Mouse (Mus musculus): Measurements from ENCODE around the gene Gm49027. TPM values are rescaled to one million over a fixed set of nuclear protein-coding genes. Genes with fewer than 3 reads are reported as not detected.

The Gm49027 gene
- polyA plus RNA-seq (2015; fragmentation: Nextera tagmentation; extraction: Ambion mirVana), result 10.6 and 11.2 TPM in 2 replicates

- Histone ChIP-seq H3K9ac (no peak within 1 kb of the TSS), H3K27ac (no peak within 1 kb of the TSS), H3K36me3 (0 out of 2 replicates have a peak, but pooled peaks cover 6% of the 10 kb centered on the region), H3K4me2 (replicated peaks) (peak within 1 kb of the TSS; percentile 85), H3K4me1 (replicated peaks) (peaks cover 19% of the 10 kb centered on the region), H3K27me3 (replicated peaks) (no peaks in the 10 kb centered on the region), H3K4me3 (replicated peaks) (peak within 1 kb of the TSS; percentile 92), H3K9me3 (no peaks in the 10 kb centered on the region)
- ATAC-seq, result no peak
- WGBS, result 83% methylated on average over 7 of the region's 7 CpGs
These were observed at the start of gene Gm49027 for GRCm38 (mm10) chr5:123525281-123525680. Gene Gm49027 (minus strand): TSS chr5:123525488.

GRCm38 (mm10) chr5:123573362-123573761, 48.1 kb upstream of the Gm49027 start:
- Histone ChIP-seq H3K27me3 (replicated peaks) (no peaks in the 10 kb centered on the region), H3K9me3 (no peaks in the 10 kb centered on the region), H3K9ac (no peak overlapping the region), H3K4me1 (replicated peaks) (0 out of 2 replicates have a peak, but pooled peaks cover 6% of the 10 kb centered on the region), H3K36me3 (peaks cover 3% of the 10 kb centered on the region; the same call in 1 of the 2 replicates), H3K4me2 (replicated peaks) (peak overlapping the region; percentile 86), H3K27ac (no peak overlapping the region), H3K4me3 (replicated peaks) (peak overlapping the region; percentile 97)
- 54% methylated on average over 8 of the region's 8 CpGs for WGBS
- ATAC-seq, result peak; percentile 56

GRCm38 (mm10) chr5:123572357-123573186, 47.3 kb upstream of the Gm49027 start, which contains the start of gene Vps33a:
Gene Vps33a (minus strand): TSS chr5:123573038.
- peaks cover 3% of the 10 kb centered on the region; the same call in 1 of the 2 replicates for H3K36me3 ChIP-seq
- peak within 1 kb of the TSS; percentile 73 for H3K9ac ChIP-seq
- peak within 1 kb of the TSS; percentile 64; the same call in 1 of the 2 replicates for H3K27ac ChIP-seq
- under 1% methylated on average over 53 of the region's 54 CpGs for WGBS
- H3K4me1 ChIP-seq (replicated peaks), result 0 out of 2 replicates have a peak, but pooled peaks cover 6% of the 10 kb centered on the region
- H3K4me3 ChIP-seq (replicated peaks), result peak within 1 kb of the TSS; percentile 97
- peak; percentile 95 for ATAC-seq
- H3K27me3 ChIP-seq (replicated peaks), result no peaks in the 10 kb centered on the region
- H3K9me3 ChIP-seq, result no peaks in the 10 kb centered on the region
- H3K4me2 ChIP-seq (replicated peaks), result peak within 1 kb of the TSS; percentile 86

GRCm38 (mm10) chr5:123561128-123561527, 35.8 kb upstream of the Gm49027 start:
- ATAC-seq, result no peak
- 93% methylated on average over 11 of the region's 11 CpGs for WGBS

GRCm38 (mm10) chr5:123559588-123559987, 34.3 kb upstream of the Gm49027 start:
- Histone ChIP-seq H3K27ac (no peak overlapping the region), H3K36me3 (peaks cover 34% of the 10 kb centered on the region), H3K4me2 (replicated peaks) (no peak overlapping the region), H3K9ac (no peak overlapping the region), H3K27me3 (replicated peaks) (no peaks in the 10 kb centered on the region), H3K9me3 (no peaks in the 10 kb centered on the region), H3K4me3 (replicated peaks) (no peak overlapping the region), H3K4me1 (replicated peaks) (no peaks in the 10 kb centered on the region)
- ATAC-seq, result no peak
- WGBS, result 91% methylated on average over 8 of the region's 8 CpGs

More at GRCm38 (mm10) chr5:123561128-123561527, 35.8 kb upstream of the Gm49027 start:
- peaks cover 41% of the 10 kb centered on the region for H3K36me3 ChIP-seq
- no peak overlapping the region for H3K27ac ChIP-seq
- H3K4me3 ChIP-seq (replicated peaks), result no peak overlapping the region
- H3K27me3 ChIP-seq (replicated peaks), result no peaks in the 10 kb centered on the region
- no peak overlapping the region for H3K4me2 ChIP-seq (replicated peaks)
- no peak overlapping the region for H3K9ac ChIP-seq
- H3K4me1 ChIP-seq (replicated peaks), result no peaks in the 10 kb centered on the region
- H3K9me3 ChIP-seq, result no peaks in the 10 kb centered on the region

- no peak overlapping the region for H3K27ac ChIP-seq
- H3K9me3 ChIP-seq, result no peaks in the 10 kb centered on the region
- H3K4me3 ChIP-seq (replicated peaks), result no peak overlapping the region
- H3K4me1 ChIP-seq (replicated peaks), result no peaks in the 10 kb centered on the region
- ATAC-seq, result no peak
- H3K36me3 ChIP-seq, result peaks cover 14% of the 10 kb centered on the region
- 74% methylated on average over 2 of the region's 2 CpGs for WGBS
- H3K9ac ChIP-seq, result no peak overlapping the region
- H3K27me3 ChIP-seq (replicated peaks), result no peaks in the 10 kb centered on the region
- H3K4me2 ChIP-seq (replicated peaks), result no peak overlapping the region
These were observed 31.2 kb upstream of the Gm49027 start for GRCm38 (mm10) chr5:123556451-123556850.

GRCm38 (mm10) chr5:123555693-123556092, 30.4 kb upstream of the Gm49027 start:
- Histone ChIP-seq H3K4me2 (replicated peaks) (no peak overlapping the region), H3K36me3 (peaks cover 14% of the 10 kb centered on the region), H3K27ac (no peak overlapping the region), H3K9ac (no peak overlapping the region), H3K4me1 (replicated peaks) (no peaks in the 10 kb centered on the region), H3K4me3 (replicated peaks) (no peak overlapping the region), H3K27me3 (replicated peaks) (no peaks in the 10 kb centered on the region), H3K9me3 (no peaks in the 10 kb centered on the region)
- no peak for ATAC-seq
- WGBS, result 91% methylated on average over 7 of the region's 7 CpGs

GRCm38 (mm10) chr5:123533801-123534200, 8.5 kb upstream of the Gm49027 start:
- Histone ChIP-seq H3K4me1 (replicated peaks) (no peaks in the 10 kb centered on the region), H3K9me3 (no peaks in the 10 kb centered on the region), H3K9ac (no peak overlapping the region), H3K27me3 (replicated peaks) (no peaks in the 10 kb centered on the region), H3K4me3 (replicated peaks) (no peak overlapping the region), H3K36me3 (peaks cover 25% of the 10 kb centered on the region), H3K4me2 (replicated peaks) (no peak overlapping the region), H3K27ac (no peak overlapping the region)
- ATAC-seq, result no peak
- WGBS, result 94% methylated on average over 10 of the region's 10 CpGs

- Histone ChIP-seq H3K36me3 (peaks cover 22% of the 10 kb centered on the region), H3K4me1 (replicated peaks) (no peaks in the 10 kb centered on the region), H3K9me3 (no peaks in the 10 kb centered on the region), H3K9ac (no peak overlapping the region), H3K4me3 (replicated peaks) (no peak overlapping the region), H3K27me3 (replicated peaks) (no peaks in the 10 kb centered on the region), H3K27ac (no peak overlapping the region), H3K4me2 (replicated peaks) (no peak overlapping the region)
- WGBS, result 89% methylated on average over 8 of the region's 8 CpGs
- ATAC-seq, result no peak
These were observed 4.8 kb upstream of the Gm49027 start for GRCm38 (mm10) chr5:123530056-123530455.

- H3K27ac ChIP-seq, result no peak overlapping the region
- no peak overlapping the region for H3K4me2 ChIP-seq (replicated peaks)
- WGBS, result 79% methylated on average over 7 of the region's 7 CpGs
- no peak for ATAC-seq
- H3K4me3 ChIP-seq (replicated peaks), result no peak overlapping the region
- H3K27me3 ChIP-seq (replicated peaks), result no peaks in the 10 kb centered on the region
- H3K36me3 ChIP-seq, result peaks cover 18% of the 10 kb centered on the region
- H3K4me1 ChIP-seq (replicated peaks), result peaks cover 6% of the 10 kb centered on the region; the same call in 1 of the 2 replicates
- H3K9me3 ChIP-seq, result no peaks in the 10 kb centered on the region
- H3K9ac ChIP-seq, result no peak overlapping the region
These were observed 3.4 kb upstream of the Gm49027 start for GRCm38 (mm10) chr5:123528641-123529040.

- H3K27me3 ChIP-seq (replicated peaks), result no peaks in the 10 kb centered on the region
- no peak overlapping the region for H3K27ac ChIP-seq
- no peak overlapping the region for H3K9ac ChIP-seq
- H3K4me3 ChIP-seq (replicated peaks), result no peak overlapping the region
- ATAC-seq, result no peak
- 89% methylated on average over 9 of the region's 9 CpGs for WGBS
- no peak overlapping the region for H3K4me2 ChIP-seq (replicated peaks)
- H3K4me1 ChIP-seq (replicated peaks), result peaks cover 19% of the 10 kb centered on the region
- H3K9me3 ChIP-seq, result no peaks in the 10 kb centered on the region
- H3K36me3 ChIP-seq, result 0 out of 2 replicates have a peak, but pooled peaks cover 8% of the 10 kb centered on the region
These were observed 718 bp upstream of the Gm49027 start for GRCm38 (mm10) chr5:123525916-123526495.

GRCm38 (mm10) chr5:123524393-123524750, 916 bp downstream of the Gm49027 start:
- no peaks in the 10 kb centered on the region for H3K27me3 ChIP-seq (replicated peaks)
- peak; percentile 97 for ATAC-seq
- H3K4me2 ChIP-seq (replicated peaks), result peak overlapping the region; percentile 85
- 1% methylated on average over 26 of the region's 27 CpGs for WGBS
- H3K9ac ChIP-seq, result no peak overlapping the region; the same call in 1 of the 2 replicates
- H3K27ac ChIP-seq, result no peak overlapping the region
- H3K4me1 ChIP-seq (replicated peaks), result peaks cover 19% of the 10 kb centered on the region
- H3K36me3 ChIP-seq, result no peaks in the 10 kb centered on the region
- H3K4me3 ChIP-seq (replicated peaks), result peak overlapping the region; percentile 92
- no peaks in the 10 kb centered on the region for H3K9me3 ChIP-seq
